Comparison of ENCODE assay signal across 11 mouse cellular contexts in the genomic region with DNA sequence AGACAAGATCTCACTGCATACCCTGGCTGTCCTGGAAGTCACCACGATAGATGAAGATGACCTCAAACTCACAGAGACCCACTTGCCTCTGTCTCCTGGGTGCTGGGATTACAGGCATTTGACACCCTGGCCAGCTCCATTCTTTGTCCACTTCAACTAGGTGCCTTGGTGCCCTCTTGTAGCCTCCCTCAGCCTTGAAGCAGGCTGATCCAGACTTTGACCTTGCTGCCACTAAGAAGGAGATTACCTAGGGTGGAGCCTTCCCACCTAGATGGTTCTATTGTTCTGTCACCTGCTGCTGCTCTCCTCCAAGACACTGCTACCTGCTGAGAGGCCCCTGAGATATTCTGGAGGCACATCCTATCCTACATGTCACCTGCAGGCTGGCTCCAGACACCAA. TPM values are rescaled to one million over a fixed set of nuclear protein-coding genes. Genes with fewer than 3 reads are reported as not detected.
"Had no signal": no experiment of that assay in that cellular context is flagged by ENCODE, and none has a peak within 500 bp of the region (broad histone marks: within the 10 kb centered on the region; RNA-seq: fewer than 3 reads in every experiment).

No protein-coding gene starts in this region.

RNA-seq across cellular contexts. Expression of gene Vmn1r183, which starts 21.4 kb away (rescaled TPM):
- polyA plus RNA-seq: neural tube, embryonic 13.5 days; neural tube, embryonic 15.5 days; small intestine, adult 2 months; spleen, adult 2 months; stomach, embryonic 14.5 days; stomach, embryonic 15.5 days; stomach, embryonic 16.5 days; stomach, postnatal 0 days; thymus, adult 2 months; thymus, postnatal 0 days; urinary bladder, adult 2 months had no signal
